Mouse (Mus musculus): ENCODE results near the gene Pwp2. TPM values are rescaled to one million over a fixed set of nuclear protein-coding genes. Genes with fewer than 3 reads are reported as not detected.

Gene Pwp2
- total RNA-seq, 2 experiments from 2014 or later, result 13.2 to 14.9 TPM

- DNase-seq, result no peak
These were observed 13.9 kb downstream of the Pwp2 start for GRCm38 (mm10) chr10:78171057-78171456.

GRCm38 (mm10) chr10:78170445-78170844, 14.5 kb downstream of the Pwp2 start:
- DNase-seq, result no peak

GRCm38 (mm10) chr10:78169281-78170042, 15.5 kb downstream of the Pwp2 start, which contains the start of gene D10Jhu81e:
Gene D10Jhu81e (minus strand): TSS chr10:78169782.
- peak; percentile 100 for DNase-seq

GRCm38 (mm10) chr10:78168792-78169191, 16.2 kb downstream of the Pwp2 start:
- DNase-seq, result no peak

- DNase-seq, result no peak
These were observed 17.2 kb downstream of the Pwp2 start for GRCm38 (mm10) chr10:78167775-78168174.

- no peak for DNase-seq
These were observed 17.6 kb downstream of the Pwp2 start for GRCm38 (mm10) chr10:78167333-78167732.

GRCm38 (mm10) chr10:78165256-78166005, 19.5 kb downstream of the Pwp2 start:
- DNase-seq, result no peak

- DNase-seq, result no peak
These were observed 20.2 kb downstream of the Pwp2 start for GRCm38 (mm10) chr10:78164786-78165185.

GRCm38 (mm10) chr10:78163923-78164322, 21.0 kb downstream of the Pwp2 start:
- peak; percentile 81 for DNase-seq

GRCm38 (mm10) chr10:78163241-78163640, 21.7 kb downstream of the Pwp2 start:
- no peak for DNase-seq

- no peak for DNase-seq
These were observed 22.3 kb downstream of the Pwp2 start for GRCm38 (mm10) chr10:78162646-78163045.

GRCm38 (mm10) chr10:78161096-78161495, 23.9 kb downstream of the Pwp2 start:
- peak; percentile 44 for DNase-seq

- DNase-seq, result no peak
These were observed 24.4 kb downstream of the Pwp2 start for GRCm38 (mm10) chr10:78160369-78161095.

- DNase-seq, result peak; percentile 91
These were observed 25.0 kb downstream of the Pwp2 start for GRCm38 (mm10) chr10:78159906-78160305.

GRCm38 (mm10) chr10:78159252-78159878, 25.6 kb downstream of the Pwp2 start:
- DNase-seq, result peak; percentile 79

GRCm38 (mm10) chr10:78158041-78158440, 26.9 kb downstream of the Pwp2 start:
- peak; percentile 43 for DNase-seq

- DNase-seq, result no peak
These were observed 28.0 kb downstream of the Pwp2 start for GRCm38 (mm10) chr10:78156926-78157325.

- no peak for DNase-seq
These were observed 35.8 kb downstream of the Pwp2 start for GRCm38 (mm10) chr10:78148834-78149766.

GRCm38 (mm10) chr10:78147908-78148441, 37.0 kb downstream of the Pwp2 start:
- DNase-seq, result no peak

GRCm38 (mm10) chr10:78143727-78144505, 41.0 kb downstream of the Pwp2 start:
- no peak for DNase-seq
